ENCODE assay signal across 10 mouse cellular contexts in the genomic region with DNA sequence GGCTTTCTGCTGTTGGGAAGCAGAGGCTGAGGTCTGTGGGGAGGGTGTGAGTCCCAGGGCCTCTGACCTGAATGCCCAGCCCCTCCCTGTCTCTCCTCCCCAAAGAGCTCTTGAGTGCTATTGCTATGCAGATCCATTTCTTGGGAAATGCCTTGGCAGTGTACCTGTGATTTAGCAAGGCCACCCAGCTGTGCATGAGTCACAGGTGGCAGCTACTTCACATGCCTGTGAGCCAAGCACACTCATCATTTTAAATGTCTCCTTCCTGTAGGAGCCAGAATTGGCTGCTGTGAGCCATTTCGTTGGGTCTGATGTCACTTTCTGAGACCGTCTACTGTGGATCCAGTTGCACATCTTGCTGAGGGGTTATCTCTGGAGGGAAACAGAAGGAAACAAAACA.
DNase-seq lines count a peak whose midpoint lies in the region; ATAC-seq and TF ChIP-seq lines count a peak whose summit lies in the region.
"Had no signal": no experiment of that assay in that cellular context is flagged by ENCODE, and none has a peak within 500 bp of the region (broad histone marks: within the 10 kb centered on the region; RNA-seq: fewer than 3 reads in every experiment).

No protein-coding gene starts in this region.

- ATAC-seq in forebrain, embryonic 16.5 days, result no peak
- ATAC-seq in intestine, postnatal 0 days, result no peak

- no peaks in the 10 kb centered on the region for H3K9me3 ChIP-seq in heart, embryonic 10.5 days
- H3K9me3 ChIP-seq in forebrain, embryonic 16.5 days (ENCODE audit: control insufficient read depth, low read length), result no peaks in the 10 kb centered on the region
- H3K9me3 ChIP-seq in intestine, postnatal 0 days (ENCODE audit: control insufficient read depth), result no peaks in the 10 kb centered on the region
- H3K9me3 ChIP-seq: forebrain, embryonic 12.5 days; megakaryocyte, embryonic 14.5 days had no signal

- no peak for TF ChIP-seq CTCF in layer of hippocampus, adult 2 months (conservative IDR thresholded peaks at IDR 0.05)
- no peak for TF ChIP-seq CTCF in intestine, postnatal 0 days (IDR thresholded peaks at IDR 0.05; ENCODE audit: low read depth)

- no peaks in the 10 kb centered on the region for H3K36me3 ChIP-seq in heart, embryonic 10.5 days
- no peaks in the 10 kb centered on the region for H3K36me3 ChIP-seq in forebrain, embryonic 16.5 days (ENCODE audit: control insufficient read depth, insufficient read depth)
- H3K36me3 ChIP-seq in intestine, postnatal 0 days (ENCODE audit: control insufficient read depth, insufficient read depth), result no peaks in the 10 kb centered on the region
- H3K36me3 ChIP-seq: forebrain, embryonic 12.5 days had no signal

- no peak overlapping the region for H3K4me3 ChIP-seq in heart, embryonic 10.5 days
- no peak overlapping the region for H3K4me3 ChIP-seq in forebrain, embryonic 16.5 days (replicated peaks; ENCODE audit: low read length)
- no peak overlapping the region for H3K4me3 ChIP-seq in layer of hippocampus, adult 2 months
- H3K4me3 ChIP-seq in intestine, postnatal 0 days (ENCODE audit: low read depth, low read length), result no peak overlapping the region
- H3K4me3 ChIP-seq: forebrain, embryonic 12.5 days; megakaryocyte, embryonic 14.5 days had no signal

- H3K9ac ChIP-seq in forebrain, embryonic 16.5 days (replicated peaks; ENCODE audit: low read depth, low read length), result no peak overlapping the region
- H3K9ac ChIP-seq in intestine, postnatal 0 days (ENCODE audit: low read depth, low read length), result no peak overlapping the region
- H3K9ac ChIP-seq: forebrain, embryonic 12.5 days had no signal

- 24% methylated on average over 2 of the region's 2 CpGs for WGBS in heart, embryonic 10.5 days
- WGBS in forebrain, embryonic 16.5 days, result 57% methylated on average over 2 of the region's 2 CpGs
- 40% methylated on average over 2 of the region's 2 CpGs for WGBS in intestine, postnatal 0 days

- 0 out of 2 replicates have a peak, but pooled peaks cover 11% of the 10 kb centered on the region for H3K4me1 ChIP-seq in heart, embryonic 10.5 days
- no peaks in the 10 kb centered on the region for H3K4me1 ChIP-seq in forebrain, embryonic 16.5 days (replicated peaks; ENCODE audit: control insufficient read depth, insufficient read depth, low read length)
- H3K4me1 ChIP-seq in intestine, postnatal 0 days (replicated peaks; ENCODE audit: control insufficient read depth, insufficient read depth, low read length), result no peaks in the 10 kb centered on the region
- H3K4me1 ChIP-seq: forebrain, embryonic 12.5 days; megakaryocyte, embryonic 14.5 days had no signal

- DNase-seq in heart, adult 11 months, result peak; percentile 97
- DNase-seq in heart, embryonic 10.5 days (ENCODE audit: low spot score), result no peak
- peak; percentile 68 for DNase-seq in ES-CJ7 (ENCODE audit: low read depth, low spot score)
- peak; percentile 25 to 32 for DNase-seq in frontal cortex, postnatal 36 days (ENCODE audit: low spot score in 2 of 2)
- DNase-seq in lung, postnatal 10 days, result peak; percentile 59
- DNase-seq in layer of hippocampus, adult 2 months (ENCODE audit: low spot score in 2 of 2), result no peak

- no peak overlapping the region for H3K27ac ChIP-seq in heart, embryonic 10.5 days
- no peak overlapping the region for H3K27ac ChIP-seq in forebrain, embryonic 16.5 days (ENCODE audit: low read length)
- no peak overlapping the region for H3K27ac ChIP-seq in layer of hippocampus, adult 2 months
- H3K27ac ChIP-seq in intestine, postnatal 0 days (ENCODE audit: low read depth, low read length), result no peak overlapping the region
- H3K27ac ChIP-seq: forebrain, embryonic 12.5 days had no signal

- H3K27me3 ChIP-seq in heart, embryonic 10.5 days (ENCODE audit: insufficient read depth, poor library complexity, severe bottlenecking), result no peaks in the 10 kb centered on the region
- no peaks in the 10 kb centered on the region for H3K27me3 ChIP-seq in forebrain, embryonic 16.5 days (replicated peaks; ENCODE audit: control insufficient read depth, insufficient read depth, low read length)
- H3K27me3 ChIP-seq in intestine, postnatal 0 days (replicated peaks; ENCODE audit: control insufficient read depth, insufficient read depth, low read length), result no peaks in the 10 kb centered on the region
- H3K27me3 ChIP-seq: forebrain, embryonic 12.5 days; megakaryocyte, embryonic 14.5 days had no signal

- no peak overlapping the region for H3K4me2 ChIP-seq in forebrain, embryonic 16.5 days (ENCODE audit: low read length)
- no peak overlapping the region for H3K4me2 ChIP-seq in intestine, postnatal 0 days (replicated peaks; ENCODE audit: low read depth)
- H3K4me2 ChIP-seq: forebrain, embryonic 12.5 days had no signal

Comparison
In these comparisons a context has a peak if more than half of its experiments do, and no peak if none do; other contexts are left out.
1. DNase-seq: peak in heart, adult 11 months (single experiment), ES-CJ7 (single experiment), frontal cortex, postnatal 36 days (2 of 2) and lung, postnatal 10 days (single experiment); none in heart, embryonic 10.5 days (single experiment) and layer of hippocampus, adult 2 months (0 of 2).